Mouse (Mus musculus): ENCODE results near the gene Rtbdn.
A peak's percentile ranks its signal among the peaks of the same experiment; 100 is the strongest.

Rtbdn gene

GRCm38 (mm10) chr8:84978248-84978940, 31.6 kb downstream of the Rtbdn start, which contains the start of gene Junb:
Junb (minus strand) TSS chr8:84978718.
- no peak for DNase-seq (ENCODE audit: extremely low read depth, low read depth)

GRCm38 (mm10) chr8:84979599-84980421, 33.0 kb downstream of the Rtbdn start:
- peak; percentile 97 for DNase-seq (ENCODE audit: extremely low read depth, low read depth)

GRCm38 (mm10) chr8:84980622-84981358, 34.0 kb downstream of the Rtbdn start:
- no peak for DNase-seq (ENCODE audit: extremely low read depth, low read depth)

- no peak for DNase-seq (ENCODE audit: extremely low read depth, low read depth)
Measured at GRCm38 (mm10) chr8:84981644-84982498, 35.1 kb downstream of the Rtbdn start.

- DNase-seq (ENCODE audit: extremely low read depth, low read depth): no peak
Measured at GRCm38 (mm10) chr8:84982499-84983011, 35.8 kb downstream of the Rtbdn start.

- no peak for DNase-seq (ENCODE audit: extremely low read depth, low read depth)
Measured at GRCm38 (mm10) chr8:84984294-84985048, 37.7 kb downstream of the Rtbdn start.

- DNase-seq (ENCODE audit: extremely low read depth, low read depth): no peak
Measured at GRCm38 (mm10) chr8:84985049-84985683, 38.4 kb downstream of the Rtbdn start.

- no peak for DNase-seq (ENCODE audit: extremely low read depth, low read depth)
Measured at GRCm38 (mm10) chr8:84985684-84986378, 39.0 kb downstream of the Rtbdn start.

GRCm38 (mm10) chr8:84986379-84986945, 39.7 kb downstream of the Rtbdn start:
- DNase-seq (ENCODE audit: extremely low read depth, low read depth): no peak

GRCm38 (mm10) chr8:84987388-84987787, 40.6 kb downstream of the Rtbdn start:
- no peak for DNase-seq (ENCODE audit: extremely low read depth, low read depth)

GRCm38 (mm10) chr8:84987903-84988302, 41.1 kb downstream of the Rtbdn start:
- no peak for DNase-seq (ENCODE audit: extremely low read depth, low read depth)

GRCm38 (mm10) chr8:84989311-84989731, 42.5 kb downstream of the Rtbdn start:
- DNase-seq (ENCODE audit: extremely low read depth, low read depth): no peak

- no peak for DNase-seq (ENCODE audit: extremely low read depth, low read depth)
Measured at GRCm38 (mm10) chr8:84989810-84990209, 43.0 kb downstream of the Rtbdn start.

- DNase-seq (ENCODE audit: extremely low read depth, low read depth): peak; percentile 97
Measured at GRCm38 (mm10) chr8:84990349-84990748, 43.6 kb downstream of the Rtbdn start, which contains the start of gene Hook2. Hook2 (plus strand) TSS chr8:84990603.

- no peak for DNase-seq (ENCODE audit: extremely low read depth, low read depth)
Measured at GRCm38 (mm10) chr8:84990836-84991235, 44.0 kb downstream of the Rtbdn start.

- DNase-seq (ENCODE audit: extremely low read depth, low read depth): no peak
Measured at GRCm38 (mm10) chr8:84994375-84994774, 47.6 kb downstream of the Rtbdn start.

- DNase-seq (ENCODE audit: extremely low read depth, low read depth): no peak
Measured at GRCm38 (mm10) chr8:84995680-84996079, 48.9 kb downstream of the Rtbdn start.

- no peak for DNase-seq (ENCODE audit: extremely low read depth, low read depth)
Measured at GRCm38 (mm10) chr8:84996978-84997377, 50.2 kb downstream of the Rtbdn start.

Measured in MEL-GATA-1-ER (cell line).